Mouse (Mus musculus) heart, embryonic 16.5 days (tissue): ENCODE results near the gene Tubgcp4. TPM values are rescaled to one million over a fixed set of nuclear protein-coding genes. Genes with fewer than 3 reads are reported as not detected.
"Not testable (repeated sequence)": the region's sequence is repeated elsewhere in the genome, so short reads cannot be mapped to it uniquely, and the experiment has no call there.

ENCODE experiments used
- ATAC-seq: fragments of 200-750 bp; cut with Nextera tagmentation; replicated peaks from 2 replicates; pipeline ENCODE4 v1.8.0; 2017; ENCODE audit warnings: moderate number of reproducible peaks; ENCODE audit not compliant: insufficient read depth, low FRiP score; ENCODE audit errors: extremely low read depth
- H3K27ac ChIP-seq: fragments of 300-500 bp; sonication (generic); 2 replicates; pipeline ENCODE4 v1.5.1; 2014; ENCODE audit warnings: mild to moderate bottlenecking, low read length, control low read depth, moderate library complexity
- H3K27me3 ChIP-seq: fragments of 300-500 bp; sonication (generic); 2 replicates; pipeline ENCODE4 v1.6.1; 2014; ENCODE audit warnings: low read length, mixed read lengths; ENCODE audit not compliant: control insufficient read depth, insufficient read depth
- H3K36me3 ChIP-seq: fragments of 300-500 bp; sonication (generic); 2 replicates; pipeline ENCODE4 v1.6.1; 2014; ENCODE audit not compliant: control insufficient read depth, insufficient read depth
- H3K4me1 ChIP-seq: fragments of 300-500 bp; sonication (generic); 2 replicates; pipeline ENCODE4 v1.6.1; 2014; ENCODE audit warnings: low read length, mixed read lengths; ENCODE audit not compliant: control insufficient read depth, insufficient read depth
- H3K4me2 ChIP-seq: fragments of 300-500 bp; sonication (generic); 2 replicates; pipeline ENCODE4 v1.6.1; 2014; ENCODE audit warnings: low read depth, mild to moderate bottlenecking, control low read depth, low read length
- H3K4me3 ChIP-seq: fragments of 300-500 bp; sonication (generic); 2 replicates; pipeline ENCODE4 v1.5.1; 2014; ENCODE audit warnings: mild to moderate bottlenecking, control low read depth, low read length
- H3K9ac ChIP-seq: fragments of 300-500 bp; sonication (generic); 2 replicates; pipeline ENCODE4 v1.6.1; 2014; ENCODE audit warnings: low read length, control low read depth
- H3K9me3 ChIP-seq: fragments of 300-500 bp; sonication (generic); replicated peaks from 2 replicates; pipeline ENCODE4 v1.6.1; 2016; ENCODE audit warnings: low read length; ENCODE audit not compliant: control insufficient read depth
- WGBS: fragments of 180-500 bp; shearing (Covaris S2); extraction: QIAGEN DNeasy Blood & Tissue Kit; methylation state at CpG from one replicate; pipeline ENCODE4 v1.1.7; 2014; 5-methylcytosine and 5-hydroxymethylcytosine counted together
- polyA plus RNA-seq: library from polyadenylated mRNA; unstranded; fragments of >200 nt; fragmentation: Nextera tagmentation; extraction: Ambion mirVana; gene quantifications from 2 replicates; pipeline ENCODE4 v1.2.1, GENCODE M21; 2015

Gene Tubgcp4
- polyA plus RNA-seq, result 34.1 and 36.1 TPM in 2 replicates

DNA sequence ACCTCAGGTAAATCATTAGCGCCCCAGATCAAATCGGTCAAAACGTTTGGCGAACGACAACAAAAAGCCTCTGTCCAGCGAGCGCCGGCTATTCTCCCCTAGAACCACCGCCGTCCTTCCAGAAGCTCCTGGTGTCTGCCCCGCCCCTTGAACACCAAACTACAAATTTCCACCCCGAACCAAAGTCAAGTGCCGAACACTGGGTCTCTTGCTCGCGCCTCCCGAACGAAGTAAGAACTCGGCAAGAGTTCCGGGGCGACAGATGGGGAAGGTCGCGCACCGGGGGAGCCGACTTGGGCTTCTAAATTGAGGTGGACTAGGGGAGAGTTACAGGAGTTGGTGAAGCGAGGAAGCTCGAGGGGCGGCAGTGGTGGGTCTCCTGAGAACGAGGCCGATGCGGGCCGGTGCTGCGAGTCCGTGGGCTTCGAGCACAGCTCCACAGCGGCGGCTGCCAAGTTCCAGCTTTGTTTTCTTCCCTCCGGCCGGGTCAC lies at the start of gene Tubgcp4:
Tubgcp4 (plus strand) TSS at position 174 of the 491 bp plus-strand sequence.
- peak within 1 kb of the TSS; percentile 97 for H3K4me3 ChIP-seq
- H3K9me3 ChIP-seq, result no peaks in the 10 kb centered on the region
- no peaks in the 10 kb centered on the region for H3K27me3 ChIP-seq
- under 1% methylated on average over 38 of the region's 38 CpGs for WGBS
- H3K36me3 ChIP-seq, result peaks cover 14% of the 10 kb centered on the region
- peak within 1 kb of the TSS; percentile 85 for H3K4me2 ChIP-seq
- H3K4me1 ChIP-seq, result peaks cover 18% of the 10 kb centered on the region
- H3K9ac ChIP-seq, result peak within 1 kb of the TSS; percentile 89
- ATAC-seq, result peak; percentile 39
- H3K27ac ChIP-seq, result peak within 1 kb of the TSS; percentile 90

DNA sequence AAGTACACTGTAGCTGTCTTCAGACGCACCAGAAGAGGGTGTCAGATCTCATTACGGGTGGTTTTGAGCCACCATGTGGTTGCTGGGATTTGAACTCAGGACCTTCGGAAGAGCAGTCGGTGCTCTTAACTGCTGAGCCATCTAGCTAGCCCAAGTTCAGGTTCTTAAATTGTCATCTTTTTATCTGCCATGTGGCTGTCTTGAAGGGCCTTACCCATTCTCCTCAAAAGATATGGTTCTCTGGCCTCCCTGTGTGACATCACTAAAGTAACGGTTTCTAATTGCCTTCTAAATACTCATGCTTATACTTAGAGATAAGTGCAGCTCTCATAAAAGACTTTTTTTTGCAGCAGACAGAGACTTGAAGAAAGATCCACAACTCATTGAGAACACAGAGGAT lies 44.2 kb upstream of the Tubgcp4 start:
- H3K27ac ChIP-seq, H3K4me1 ChIP-seq, H3K9ac ChIP-seq, ATAC-seq, H3K4me2 ChIP-seq, H3K9me3 ChIP-seq, H3K4me3 ChIP-seq, H3K27me3 ChIP-seq, H3K36me3 ChIP-seq: not testable (repeated sequence)
- WGBS, result 76% methylated on average over 5 of the region's 5 CpGs

DNA sequence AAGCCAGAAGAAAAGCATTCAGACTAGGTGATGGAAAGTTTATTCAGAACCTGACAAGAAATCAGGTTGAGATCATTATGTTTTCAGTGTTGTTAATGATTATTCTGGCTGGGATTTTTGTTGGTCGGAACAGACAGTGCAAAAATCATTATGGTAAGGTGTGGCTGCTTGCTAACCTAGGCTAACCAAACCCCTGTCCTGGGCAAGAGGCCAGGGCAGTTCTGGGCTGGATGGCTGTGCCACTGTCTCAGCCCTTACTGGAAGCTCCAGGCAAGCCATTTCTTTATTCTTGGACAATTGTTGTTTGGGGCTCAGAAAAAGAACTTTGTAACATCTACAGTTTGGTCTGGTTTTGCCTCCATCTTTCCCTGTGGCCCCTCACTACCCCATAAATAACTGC lies 42.9 kb upstream of the Tubgcp4 start:
- Histone ChIP-seq H3K4me2 (no peak overlapping the region), H3K9ac (no peak overlapping the region), H3K36me3 (no peaks in the 10 kb centered on the region), H3K4me3 (no peak overlapping the region), H3K4me1 (no peaks in the 10 kb centered on the region), H3K27me3 (no peaks in the 10 kb centered on the region), H3K9me3 (no peaks in the 10 kb centered on the region), H3K27ac (no peak overlapping the region)
- ATAC-seq, result no peak
- 74% methylated on average over 1 of the region's 1 CpGs for WGBS

GRCm38 (mm10) chr2:121128865-121129620 lies 41.4 kb upstream of the Tubgcp4 start:
- Histone ChIP-seq H3K36me3 (no peaks in the 10 kb centered on the region), H3K4me3 (no peak overlapping the region), H3K4me2 (no peak overlapping the region), H3K4me1 (no peaks in the 10 kb centered on the region), H3K27ac (no peak overlapping the region), H3K27me3 (no peaks in the 10 kb centered on the region), H3K9me3 (no peaks in the 10 kb centered on the region), H3K9ac (no peak overlapping the region)
- ATAC-seq, result no peak
- WGBS, result 52% methylated on average over 9 of the region's 9 CpGs

GRCm38 (mm10) chr2:121132822-121133221 lies 37.6 kb upstream of the Tubgcp4 start:
- H3K4me1 ChIP-seq, result no peaks in the 10 kb centered on the region
- no peak overlapping the region for H3K4me3 ChIP-seq
- no peak overlapping the region for H3K9ac ChIP-seq
- WGBS, result 58% methylated on average over 1 of the region's 1 CpGs
- H3K9me3 ChIP-seq, result no peaks in the 10 kb centered on the region
- H3K36me3 ChIP-seq, result no peaks in the 10 kb centered on the region
- no peak overlapping the region for H3K4me2 ChIP-seq
- no peak overlapping the region for H3K27ac ChIP-seq
- no peak for ATAC-seq
- no peaks in the 10 kb centered on the region for H3K27me3 ChIP-seq

GRCm38 (mm10) chr2:121137371-121137770 lies 33.1 kb upstream of the Tubgcp4 start:
- 93% methylated on average over 4 of the region's 4 CpGs for WGBS
- Histone ChIP-seq H3K9ac (no peak overlapping the region), H3K27ac (no peak overlapping the region), H3K4me1 (peaks cover 23% of the 10 kb centered on the region), H3K36me3 (peaks cover 15% of the 10 kb centered on the region), H3K27me3 (no peaks in the 10 kb centered on the region), H3K9me3 (no peaks in the 10 kb centered on the region), H3K4me2 (0 out of 2 replicates have a peak overlapping the region, but pooled peaks have one; percentile 1), H3K4me3 (no peak overlapping the region)
- ATAC-seq, result no peak

DNA sequence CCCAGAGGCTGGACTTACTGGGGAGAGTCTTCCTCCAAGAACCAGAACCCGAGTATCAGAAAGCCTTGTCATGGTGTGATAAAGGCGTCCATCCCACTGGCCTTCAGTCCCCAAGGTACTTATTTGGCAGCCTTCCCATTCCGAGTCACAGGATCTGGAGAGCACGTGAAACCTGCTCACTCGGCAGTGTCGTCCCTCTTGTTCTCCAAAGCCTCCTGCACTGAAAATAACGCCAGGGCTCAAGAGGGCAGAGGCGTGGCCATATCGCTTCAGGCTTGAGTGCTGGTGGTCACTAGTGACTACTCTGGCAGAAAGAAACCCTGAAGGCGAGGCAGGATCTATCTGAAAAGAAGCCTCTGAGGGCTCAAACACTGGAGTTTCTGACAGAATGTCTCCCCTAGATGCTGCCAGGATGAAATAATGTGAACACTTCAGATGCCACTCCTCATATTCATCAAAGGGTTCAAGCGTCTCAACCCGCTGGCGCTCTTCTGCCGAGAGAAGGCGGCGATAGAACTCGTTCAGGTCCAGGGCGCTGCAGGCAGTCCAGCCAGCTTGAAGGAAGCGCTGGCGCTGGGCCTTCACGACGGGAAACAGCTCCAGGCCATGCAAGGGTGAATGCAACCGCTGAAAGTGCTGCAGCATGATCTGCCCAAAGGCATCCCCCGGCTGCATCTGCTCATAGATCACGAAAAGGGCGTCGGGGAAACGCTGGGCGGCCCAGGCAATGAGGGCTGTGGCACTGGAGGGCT lies 31.0 kb upstream of the Tubgcp4 start:
- Histone ChIP-seq H3K27me3 (no peaks in the 10 kb centered on the region), H3K4me2 (peak overlapping the region; percentile 94), H3K4me3 (peak overlapping the region; percentile 82), H3K4me1 (peaks cover 23% of the 10 kb centered on the region), H3K27ac (peak overlapping the region; percentile 99), H3K9ac (peak overlapping the region; percentile 80), H3K9me3 (no peaks in the 10 kb centered on the region), H3K36me3 (peaks cover 15% of the 10 kb centered on the region)
- peak; percentile 34; the same call in 1 of the 2 replicates for ATAC-seq
- 28% methylated on average over 29 of the region's 29 CpGs for WGBS

- peak within 1 kb of the TSS; percentile 82 for H3K4me3 ChIP-seq
- no peaks in the 10 kb centered on the region for H3K27me3 ChIP-seq
- no peaks in the 10 kb centered on the region for H3K9me3 ChIP-seq
- WGBS, result under 1% methylated on average over 87 of the region's 87 CpGs
- H3K9ac ChIP-seq, result peak within 1 kb of the TSS; percentile 80
- ATAC-seq, result peak; percentile 94
- peaks cover 23% of the 10 kb centered on the region for H3K4me1 ChIP-seq
- H3K27ac ChIP-seq, result peak within 1 kb of the TSS; percentile 99
- H3K36me3 ChIP-seq, result peaks cover 15% of the 10 kb centered on the region
- H3K4me2 ChIP-seq, result peak within 1 kb of the TSS; percentile 94
Measured at GRCm38 (mm10) chr2:121140018-121140882, 30.2 kb upstream of the Tubgcp4 start, which contains the start of the genes Adal and Lcmt2. Adal (plus strand) TSS chr2:121140428. Lcmt2 (minus strand) TSS chr2:121140653.
